Mouse (Mus musculus): ENCODE results near the gene Paf1.
A peak's percentile ranks its signal among the peaks of the same experiment; 100 is the strongest.

Gene Paf1

GRCm38 (mm10) chr7:28392429-28393271, at the start of gene Paf1, which contains the start of gene Med29:
Gene Paf1, plus strand, starts transcription at chr7:28392951.
Gene Med29, minus strand, starts transcription at chr7:28392708.
- DNase-seq, result peak; percentile 99

DNA sequence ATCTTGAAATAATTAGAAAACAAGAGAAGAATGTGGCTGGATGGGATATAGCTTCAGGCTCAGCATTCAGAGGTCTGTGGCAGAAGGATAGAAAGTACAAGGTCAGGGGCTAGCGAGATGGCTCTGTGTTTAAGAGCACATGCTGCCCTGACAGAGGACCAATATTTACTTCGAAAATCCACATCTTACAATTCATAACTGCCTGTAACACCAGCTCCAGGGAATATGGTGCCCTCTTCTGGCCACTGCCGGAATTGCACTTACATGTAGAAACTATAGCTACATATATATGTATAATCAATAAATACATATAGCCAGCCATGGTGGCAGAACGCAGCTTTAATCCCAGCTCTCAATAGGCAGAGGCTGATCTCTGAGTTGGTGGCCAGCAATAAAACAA, 48.1 kb upstream of the Paf1 start:
- DNase-seq, result peak; percentile 69

GRCm38 (mm10) chr7:28347746-28348145, 45.0 kb upstream of the Paf1 start:
- no peak for DNase-seq

DNA sequence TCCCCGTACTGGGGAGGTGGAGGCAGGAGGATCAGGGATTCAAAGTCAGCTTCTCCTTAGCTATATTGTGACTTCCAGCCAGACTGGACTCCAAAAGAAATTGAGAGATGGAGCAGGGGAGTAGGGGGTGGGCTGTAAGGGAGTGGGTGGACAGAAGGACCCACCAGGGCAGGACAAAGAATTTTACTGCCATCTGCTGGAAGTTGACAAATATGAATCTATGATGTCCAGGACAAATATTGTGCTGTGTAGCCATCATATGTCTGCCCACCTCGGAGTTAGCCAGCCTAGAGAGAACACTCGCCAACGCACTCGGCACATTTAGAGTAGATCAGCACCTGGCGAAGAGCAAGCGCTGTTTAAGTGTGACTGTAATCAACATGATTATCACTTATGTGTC, 44.1 kb upstream of the Paf1 start:
- DNase-seq, result no peak

DNA sequence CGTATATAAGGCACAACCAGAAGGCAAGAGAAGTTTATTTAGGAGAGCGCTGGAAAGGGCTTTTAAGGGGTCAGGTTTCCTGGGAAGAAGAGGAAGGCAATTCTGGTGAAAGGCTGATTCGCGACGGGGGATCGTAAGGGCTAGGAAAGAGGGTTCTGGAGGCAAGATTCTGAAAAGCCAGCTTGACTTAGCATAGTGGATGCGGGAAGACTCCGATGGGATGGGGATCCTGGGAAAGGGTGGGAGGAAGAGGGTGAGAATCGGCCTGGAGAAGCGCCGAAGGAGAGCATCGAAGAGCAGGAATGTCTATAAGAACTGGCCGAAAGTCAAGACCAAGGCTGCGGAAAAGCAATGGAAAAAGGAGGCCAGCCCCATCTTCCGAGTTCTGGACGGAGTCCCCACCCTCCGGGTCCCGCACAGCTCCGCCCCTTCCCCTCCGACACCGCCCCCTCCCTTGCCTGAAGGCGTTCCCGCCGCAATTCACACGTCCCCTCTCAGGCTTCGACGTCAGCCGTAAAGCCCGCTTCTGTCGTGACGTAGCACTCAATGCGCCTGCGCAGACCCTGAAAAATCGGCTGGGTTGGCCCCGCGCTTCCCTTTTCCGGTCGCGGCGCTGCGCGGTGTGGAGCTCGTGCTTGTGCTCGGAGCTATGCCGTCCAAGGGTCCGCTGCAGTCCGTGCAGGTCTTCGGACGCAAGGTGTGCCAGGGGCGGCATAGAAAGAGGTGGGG, 42.4 kb upstream of the Paf1 start, which contains the start of gene Rps16:
Rps16 (plus strand) TSS at position 498 of the 729 bp plus-strand sequence.
- DNase-seq, result peak; percentile 99

DNA sequence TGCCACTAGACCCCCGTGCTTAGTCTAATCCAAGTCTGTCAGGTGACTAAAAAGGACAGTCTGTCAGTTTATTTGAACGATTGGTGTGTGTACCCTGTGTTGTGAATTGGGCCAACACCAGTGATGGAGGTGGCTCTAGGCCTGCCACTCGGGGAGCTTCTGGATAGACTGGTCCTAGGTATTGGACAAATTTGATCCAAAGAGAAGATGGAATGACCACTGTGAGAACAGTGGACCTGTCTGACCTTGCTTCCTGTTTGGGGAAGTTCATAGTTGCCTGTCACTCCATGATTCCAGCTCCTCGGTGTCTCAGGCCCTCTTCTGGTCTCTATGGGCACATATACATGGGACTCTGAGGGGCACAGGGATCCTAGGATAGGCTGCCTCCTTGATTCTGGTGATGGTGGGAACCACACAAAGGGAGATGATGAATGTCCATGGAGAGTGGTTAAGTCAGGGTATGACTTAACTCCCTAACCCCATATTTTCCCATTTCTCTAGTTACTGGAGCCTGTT, 41.0 kb upstream of the Paf1 start:
- DNase-seq, result peak; percentile 3

- peak; percentile 25 for DNase-seq
These were observed 39.5 kb upstream of the Paf1 start for GRCm38 (mm10) chr7:28353267-28353666.

DNA sequence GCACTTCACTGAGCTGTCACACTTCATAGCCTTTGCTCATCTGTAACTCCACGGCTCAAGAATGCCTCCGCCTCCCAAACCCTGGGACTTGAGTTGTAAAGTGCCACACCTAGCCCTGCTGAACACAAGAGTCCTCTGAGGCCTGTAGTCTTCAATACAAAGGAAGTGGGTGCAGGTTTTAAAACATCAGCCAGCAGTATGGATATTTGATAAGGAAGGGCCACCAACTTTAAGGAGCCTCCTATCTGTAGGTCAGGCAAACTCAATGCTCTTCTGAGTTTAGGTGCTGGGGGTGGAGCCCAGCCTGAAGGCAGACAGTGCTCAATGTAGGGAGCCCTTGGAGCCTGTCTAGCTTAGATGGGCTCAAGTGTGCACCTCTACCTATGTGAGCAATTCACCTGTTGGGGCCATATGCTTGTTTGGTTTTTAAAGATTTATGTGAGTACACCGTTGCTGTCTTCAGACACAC, 38.6 kb upstream of the Paf1 start:
- DNase-seq, result no peak

DNA sequence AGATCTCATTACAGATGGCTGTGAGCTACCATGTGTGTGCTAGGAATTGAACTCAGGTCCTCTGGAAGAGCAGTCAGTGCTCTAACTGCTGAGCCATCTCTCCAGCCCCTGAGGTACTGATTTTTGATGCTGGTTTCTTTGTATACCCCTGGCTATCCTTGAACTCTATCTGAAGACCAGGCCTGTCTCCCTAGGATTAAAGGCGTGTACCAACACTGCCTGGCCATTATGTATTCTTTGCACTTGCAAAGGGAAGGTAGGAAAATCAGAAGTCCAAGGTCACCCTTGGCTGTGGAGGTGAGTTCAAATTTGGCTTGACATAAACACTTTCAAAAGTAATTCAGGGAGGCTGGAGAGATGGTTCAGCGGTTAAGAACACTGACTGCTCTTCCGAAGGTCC, 38.2 kb upstream of the Paf1 start:
- no peak for DNase-seq

DNA sequence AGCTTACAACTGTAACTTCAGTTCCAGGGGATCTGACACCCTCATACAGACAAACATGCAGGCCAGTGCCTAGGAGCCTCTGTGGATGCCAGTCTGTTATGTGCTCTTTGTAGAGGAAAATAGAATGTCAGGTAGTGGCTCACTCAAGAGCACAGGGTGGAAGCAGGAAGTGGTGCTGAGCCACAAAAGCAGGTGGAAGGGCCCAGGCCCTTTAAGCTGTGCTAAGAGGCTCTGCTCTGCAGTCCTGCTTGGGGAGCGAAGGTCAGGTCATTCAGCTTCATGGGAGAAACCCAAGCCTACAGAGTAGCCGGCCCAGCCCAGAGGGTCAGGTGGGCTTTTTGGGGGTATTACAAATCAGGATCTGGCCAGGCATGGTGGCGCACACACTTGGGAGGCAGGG, 37.5 kb upstream of the Paf1 start:
- DNase-seq, result no peak

GRCm38 (mm10) chr7:28356981-28357380, 35.8 kb upstream of the Paf1 start:
- DNase-seq, result peak; percentile 88

DNA sequence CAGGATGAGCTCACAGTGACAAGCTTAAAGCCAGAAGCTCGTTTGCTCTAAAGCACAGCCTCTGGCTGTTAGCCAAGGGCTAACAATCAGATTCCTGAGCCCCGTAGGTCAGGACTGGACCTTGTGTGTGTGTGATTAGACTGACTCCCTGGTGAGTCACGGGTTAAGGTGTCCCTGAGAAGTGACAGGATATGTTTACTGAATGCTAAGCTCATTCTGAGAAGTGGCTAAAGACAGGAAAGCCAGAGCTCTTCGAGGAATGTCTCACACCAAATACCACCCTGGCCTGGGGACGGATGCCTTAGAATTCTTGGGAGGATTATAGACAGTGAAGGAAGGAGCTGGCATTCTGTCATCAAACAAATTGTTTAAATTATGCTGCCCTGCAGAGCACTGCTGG, 34.8 kb upstream of the Paf1 start:
- peak; percentile 52 for DNase-seq

- DNase-seq, result no peak
These were observed 34.3 kb upstream of the Paf1 start for GRCm38 (mm10) chr7:28358431-28358830.

GRCm38 (mm10) chr7:28359854-28360253, 32.9 kb upstream of the Paf1 start:
- DNase-seq, result peak; percentile 21

GRCm38 (mm10) chr7:28360291-28360690, 32.5 kb upstream of the Paf1 start:
- no peak for DNase-seq

- peak; percentile 3 for DNase-seq
These were observed 31.0 kb upstream of the Paf1 start for GRCm38 (mm10) chr7:28361647-28362341.

DNA sequence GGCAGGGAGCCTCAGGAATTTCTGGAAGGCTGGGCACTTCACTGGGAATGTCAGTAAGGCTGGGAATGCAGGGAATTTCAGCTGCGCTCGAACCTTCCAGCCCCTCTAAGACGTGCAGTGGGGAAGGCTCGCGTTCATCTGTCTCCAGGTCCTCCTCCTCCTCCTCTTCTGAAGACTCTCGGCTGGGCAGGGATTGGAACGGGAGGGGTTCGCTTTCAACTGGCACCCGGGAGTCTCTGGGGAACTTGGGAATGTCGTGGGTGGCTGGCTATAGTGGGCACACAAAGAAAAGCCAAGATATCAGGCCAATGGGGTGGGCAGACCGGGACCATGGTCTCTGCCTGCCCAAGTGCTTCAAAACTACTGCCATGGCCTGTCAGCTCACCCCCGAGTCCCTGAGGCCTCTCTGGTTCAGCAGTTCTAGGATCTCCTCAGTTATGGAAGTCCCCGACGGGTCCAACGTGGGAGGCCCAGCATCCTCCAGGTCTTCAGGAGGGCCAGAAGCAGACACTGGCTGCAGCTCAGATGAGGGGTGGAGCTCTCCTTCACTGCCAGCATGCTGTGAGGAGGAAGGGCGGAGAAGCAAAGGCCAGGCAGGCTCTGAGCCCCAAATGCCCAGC, 30.2 kb upstream of the Paf1 start:
- DNase-seq, result no peak

- DNase-seq, result no peak
These were observed 25.0 kb upstream of the Paf1 start for GRCm38 (mm10) chr7:28367663-28368275.

DNA sequence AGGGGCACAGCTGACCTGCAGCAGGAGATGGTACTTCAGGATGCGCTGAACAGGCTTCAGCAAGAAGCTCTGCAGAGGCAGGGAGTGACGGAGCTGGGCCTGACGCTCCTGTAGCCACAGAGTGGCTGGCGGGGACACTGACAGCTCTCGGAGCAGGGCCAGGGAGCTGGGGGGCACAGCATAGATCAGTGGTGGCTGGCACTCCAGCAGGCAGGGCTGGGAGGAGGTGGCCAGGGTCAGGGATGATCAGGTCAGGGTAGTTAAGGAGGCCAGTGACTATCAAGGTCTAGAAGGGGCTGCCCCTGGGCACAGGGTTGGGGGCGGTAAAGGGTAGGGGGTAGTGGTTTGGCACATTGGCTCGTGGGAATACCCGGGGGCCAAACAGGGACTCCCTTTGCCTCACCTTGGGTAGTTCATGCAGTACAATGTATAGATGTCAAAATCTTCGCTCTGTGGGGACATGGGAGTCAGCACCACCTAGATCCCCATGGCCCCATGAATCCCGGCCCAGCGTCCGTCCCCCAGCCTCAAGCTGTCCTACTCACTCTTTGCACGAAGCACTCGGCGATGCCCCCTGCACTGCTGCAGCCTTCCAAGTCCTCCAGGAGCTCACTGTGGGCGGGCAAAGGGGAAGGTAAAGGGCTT, 24.4 kb upstream of the Paf1 start:
- no peak for DNase-seq

GRCm38 (mm10) chr7:28370051-28370450, 22.7 kb upstream of the Paf1 start:
- DNase-seq, result no peak

DNA sequence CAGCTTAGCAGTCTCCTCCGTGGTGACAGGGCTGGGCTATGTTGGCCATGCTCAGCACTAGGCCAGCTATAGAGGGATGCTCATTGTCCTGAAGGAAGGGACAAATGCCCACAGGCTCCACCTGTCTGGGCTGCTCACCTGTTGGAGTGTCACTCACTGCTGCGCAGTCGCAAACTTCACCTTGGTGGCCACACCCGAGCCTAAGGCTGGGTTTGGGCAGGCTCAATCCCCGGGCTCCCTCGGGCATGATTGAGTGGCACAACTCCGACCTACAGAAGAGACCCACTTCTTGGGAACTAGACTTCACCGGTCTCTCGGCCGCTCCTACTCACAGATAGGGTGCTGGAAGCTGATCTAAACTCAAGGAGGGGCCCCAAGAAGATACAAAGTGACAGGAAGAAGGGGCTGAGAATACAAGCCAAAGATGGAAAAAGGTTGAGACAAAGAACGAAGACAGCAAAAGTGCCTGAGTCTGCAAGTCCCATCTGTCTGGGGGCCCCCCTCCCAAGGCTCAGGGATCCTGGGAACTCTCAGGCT, 21.7 kb upstream of the Paf1 start:
- peak; percentile 66 for DNase-seq

Data from lung, postnatal 10 days (tissue).